Mouse (Mus musculus) lung, adult 2 months (tissue): ENCODE measurements at regions not wholly inside any gene's neighbourhood (a gene's known extent, or its start where the extent isn't known, plus 50 kb on each side); places are given as distances from the start of the nearest gene placed in this dataset.

Experiments used
- CTCF ChIP-seq: fragments of 200-500 bp; IDR thresholded peaks from 2 replicates; pipeline ENCODE4 v1.5.1; 2011; ENCODE audit warnings: mild to moderate bottlenecking, low read length, control low read depth; ENCODE audit not compliant: insufficient read depth
- POLR2A ChIP-seq: fragments of 200-500 bp; IDR thresholded peaks from 2 replicates; pipeline ENCODE4 v1.6.1; 2011; ENCODE audit warnings: low read depth, mild to moderate bottlenecking, control low read depth, low read length, borderline replicate concordance; ENCODE audit errors: extremely low read depth

- TF ChIP-seq CTCF = no peak
- TF ChIP-seq POLR2A = no peak
Observed at GRCm38 (mm10) chr1:57304757-57305156, 72.7 kb upstream of the 1700066M21Rik start.
